Mouse (Mus musculus) forebrain, embryonic 10.5 days (tissue): ENCODE measurements around the gene Dhx38. TPM values are rescaled to one million over a fixed set of nuclear protein-coding genes. Genes with fewer than 3 reads are reported as not detected.

Experiments
- DNase-seq: peaks from one replicate; pipeline ENCODE4 v3.0.0-alpha.2; 2017; ENCODE audit warnings: low spot score; ENCODE audit errors: extremely low spot score
- H3K27ac ChIP-seq: fragments of 300-500 bp; sonication (generic); 2 replicates; pipeline ENCODE4 v1.5.1; 2016; ENCODE audit warnings: mild to moderate bottlenecking
- H3K27me3 ChIP-seq: fragments of 300-500 bp; sonication (generic); 2 replicates; pipeline ENCODE4 v1.6.1; 2016; ENCODE audit warnings: mild to moderate bottlenecking; ENCODE audit not compliant: poor library complexity, severe bottlenecking
- H3K36me3 ChIP-seq: fragments of 300-500 bp; sonication (generic); replicated peaks from 2 replicates; pipeline ENCODE4 v1.6.1; 2016; ENCODE audit warnings: mild to moderate bottlenecking, moderate library complexity
- H3K4me1 ChIP-seq: fragments of 300-500 bp; sonication (generic); 2 replicates; pipeline ENCODE4 v1.6.1; 2016
- H3K4me3 ChIP-seq: fragments of 300-500 bp; sonication (generic); 2 replicates; pipeline ENCODE4 v1.5.1; 2016; ENCODE audit warnings: mild to moderate bottlenecking, moderate library complexity
- H3K9me3 ChIP-seq: fragments of 300-500 bp; sonication (generic); 2 replicates; pipeline ENCODE4 v1.6.1; 2016; ENCODE audit warnings: mild to moderate bottlenecking, moderate library complexity
- WGBS: fragments of 180-500 bp; shearing (Covaris S2); methylation state at CpG from one replicate; pipeline ENCODE4 v1.1.7; 2016; 5-methylcytosine and 5-hydroxymethylcytosine counted together
- polyA plus RNA-seq: library from polyadenylated mRNA; unstranded; fragments of >200 nt; fragmentation: Nextera tagmentation; extraction: Ambion mirVana; gene quantifications from 2 replicates; pipeline ENCODE4 v1.2.1, GENCODE M21; 2016

Dhx38 gene
- 37.2 and 38.9 TPM in 2 replicates for polyA plus RNA-seq

- no peaks in the 10 kb centered on the region for H3K9me3 ChIP-seq
- H3K36me3 ChIP-seq: peaks cover 39% of the 10 kb centered on the region
- peak within 1 kb of the TSS; percentile 93 for H3K4me3 ChIP-seq
- H3K27me3 ChIP-seq: no peaks in the 10 kb centered on the region
- peaks cover 25% of the 10 kb centered on the region for H3K4me1 ChIP-seq
- under 1% methylated on average over 52 of the region's 52 CpGs for WGBS
- peak; percentile 97 for DNase-seq
- peak within 1 kb of the TSS; percentile 94 for H3K27ac ChIP-seq
These were observed at the start of gene Dhx38, which contains the start of gene Txnl4b for GRCm38 (mm10) chr8:109565498-109566333. Gene Dhx38 (minus strand): TSS chr8:109565861. Gene Txnl4b (plus strand): TSS chr8:109565892.

- H3K27ac ChIP-seq: no peak within 1 kb of the TSS
- peaks cover 3% of the 10 kb centered on the region for H3K4me1 ChIP-seq
- peaks cover 2% of the 10 kb centered on the region; the same call in 1 of the 2 replicates for H3K9me3 ChIP-seq
- no peaks in the 10 kb centered on the region for H3K36me3 ChIP-seq
- WGBS: 66% methylated on average over 27 of the region's 27 CpGs
- no peak for DNase-seq
- no peaks in the 10 kb centered on the region for H3K27me3 ChIP-seq
- peak within 1 kb of the TSS; percentile 16 for H3K4me3 ChIP-seq
These were observed 48.9 kb upstream of the Dhx38 start, which contains the start of gene Pkd1l3 for GRCm38 (mm10) chr8:109614243-109615210. Gene Pkd1l3 (plus strand): TSS chr8:109614517.

- H3K9me3 ChIP-seq: no peaks in the 10 kb centered on the region
- peak overlapping the region; percentile 70 for H3K4me3 ChIP-seq
- WGBS: 24% methylated on average over 5 of the region's 5 CpGs
- no peaks in the 10 kb centered on the region for H3K27me3 ChIP-seq
- peaks cover 17% of the 10 kb centered on the region for H3K36me3 ChIP-seq
- H3K27ac ChIP-seq: peak overlapping the region; percentile 95
- no peak for DNase-seq
- H3K4me1 ChIP-seq: peaks cover 23% of the 10 kb centered on the region
These were observed 43.5 kb upstream of the Dhx38 start for GRCm38 (mm10) chr8:109609153-109609502.

- Histone ChIP-seq H3K27ac (peak within 1 kb of the TSS; percentile 95), H3K36me3 (peaks cover 23% of the 10 kb centered on the region), H3K4me3 (peak within 1 kb of the TSS; percentile 70), H3K4me1 (peaks cover 23% of the 10 kb centered on the region), H3K27me3 (no peaks in the 10 kb centered on the region), H3K9me3 (no peaks in the 10 kb centered on the region)
- DNase-seq: peak; percentile 96
- under 1% methylated on average over 42 of the region's 42 CpGs for WGBS
These were observed 42.9 kb upstream of the Dhx38 start, which contains the start of gene Dhodh for GRCm38 (mm10) chr8:109608271-109609152. Gene Dhodh (minus strand): TSS chr8:109608673.

- Histone ChIP-seq H3K27ac (peak overlapping the region; percentile 95), H3K27me3 (no peaks in the 10 kb centered on the region), H3K9me3 (no peaks in the 10 kb centered on the region), H3K4me1 (peaks cover 23% of the 10 kb centered on the region), H3K36me3 (peaks cover 32% of the 10 kb centered on the region), H3K4me3 (peak overlapping the region; percentile 70)
- DNase-seq: no peak
- 16% methylated on average over 12 of the region's 12 CpGs for WGBS
These were observed 42.0 kb upstream of the Dhx38 start for GRCm38 (mm10) chr8:109607650-109608049.

GRCm38 (mm10) chr8:109606725-109607124 is 41.1 kb upstream of the Dhx38 start:
- H3K4me1 ChIP-seq: peaks cover 23% of the 10 kb centered on the region
- no peak for DNase-seq
- WGBS: 87% methylated on average over 2 of the region's 2 CpGs
- H3K27ac ChIP-seq: no peak overlapping the region
- H3K9me3 ChIP-seq: no peaks in the 10 kb centered on the region
- H3K36me3 ChIP-seq: peaks cover 41% of the 10 kb centered on the region
- H3K4me3 ChIP-seq: no peak overlapping the region
- no peaks in the 10 kb centered on the region for H3K27me3 ChIP-seq

- Histone ChIP-seq H3K36me3 (peaks cover 82% of the 10 kb centered on the region), H3K9me3 (no peaks in the 10 kb centered on the region), H3K27ac (no peak overlapping the region), H3K27me3 (no peaks in the 10 kb centered on the region), H3K4me1 (no peaks in the 10 kb centered on the region), H3K4me3 (no peak overlapping the region)
- WGBS: 58% methylated on average over 8 of the region's 8 CpGs
- peak; percentile 65 for DNase-seq
These were observed 30.2 kb upstream of the Dhx38 start for GRCm38 (mm10) chr8:109595854-109596253.

- no peak overlapping the region for H3K4me3 ChIP-seq
- H3K36me3 ChIP-seq: peaks cover 61% of the 10 kb centered on the region
- H3K27me3 ChIP-seq: no peaks in the 10 kb centered on the region
- no peak overlapping the region for H3K27ac ChIP-seq
- no peak for DNase-seq
- H3K4me1 ChIP-seq: no peaks in the 10 kb centered on the region
- no peaks in the 10 kb centered on the region for H3K9me3 ChIP-seq
- WGBS: 83% methylated on average over 6 of the region's 6 CpGs
These were observed 27.6 kb upstream of the Dhx38 start for GRCm38 (mm10) chr8:109593117-109593788.

GRCm38 (mm10) chr8:109592164-109592563 is 26.5 kb upstream of the Dhx38 start:
- 97% methylated on average over 5 of the region's 5 CpGs for WGBS
- Histone ChIP-seq H3K4me3 (no peak overlapping the region), H3K36me3 (peaks cover 56% of the 10 kb centered on the region), H3K27me3 (no peaks in the 10 kb centered on the region), H3K27ac (no peak overlapping the region), H3K9me3 (no peaks in the 10 kb centered on the region), H3K4me1 (no peaks in the 10 kb centered on the region)
- no peak for DNase-seq

GRCm38 (mm10) chr8:109591367-109591766 is 25.7 kb upstream of the Dhx38 start:
- 87% methylated on average over 3 of the region's 3 CpGs for WGBS
- Histone ChIP-seq H3K4me3 (no peak overlapping the region), H3K4me1 (no peaks in the 10 kb centered on the region), H3K9me3 (no peaks in the 10 kb centered on the region), H3K36me3 (peaks cover 48% of the 10 kb centered on the region), H3K27ac (no peak overlapping the region), H3K27me3 (no peaks in the 10 kb centered on the region)
- DNase-seq: no peak

GRCm38 (mm10) chr8:109590901-109591300 is 25.2 kb upstream of the Dhx38 start:
- Histone ChIP-seq H3K27me3 (no peaks in the 10 kb centered on the region), H3K27ac (no peak overlapping the region), H3K9me3 (no peaks in the 10 kb centered on the region), H3K4me1 (no peaks in the 10 kb centered on the region), H3K4me3 (no peak overlapping the region), H3K36me3 (peaks cover 44% of the 10 kb centered on the region)
- WGBS: 88% methylated on average over 9 of the region's 9 CpGs
- no peak for DNase-seq
